Mouse (Mus musculus) myocyte (in vitro differentiated cells): Measurements from ENCODE around the gene Camk2n1. TPM values are rescaled to one million over a fixed set of nuclear protein-coding genes. Genes with fewer than 3 reads are reported as not detected.

ENCODE experiments used
- H3K27me3 ChIP-seq: one replicate; pipeline ENCODE4 v1.6.1; 2011; ENCODE audit not compliant: control insufficient read depth, insufficient read depth, insufficient read length
- H3K36me3 ChIP-seq: one replicate; pipeline ENCODE4 v1.6.1; 2011; ENCODE audit not compliant: control insufficient read depth, insufficient read depth
- H3K4me2 ChIP-seq: one replicate; pipeline ENCODE4 v1.6.1; 2011; ENCODE audit warnings: low read depth, control low read depth
- H3K4me3 ChIP-seq: one replicate; pipeline ENCODE4 v1.5.1; 2011; ENCODE audit warnings: mild to moderate bottlenecking, control low read depth, moderate library complexity
- H3K79me2 ChIP-seq: one replicate; pipeline ENCODE4 v1.6.1; 2011; ENCODE audit not compliant: control insufficient read depth, insufficient read depth
- H3ac ChIP-seq: one replicate; pipeline ENCODE4 v1.6.1; 2011; ENCODE audit not compliant: control insufficient read depth, insufficient read length
- CEBPB ChIP-seq: IDR thresholded peaks from 2 replicates; pipeline ENCODE4 v1.6.1; 2011; ENCODE audit warnings: mild to moderate bottlenecking, moderate library complexity; ENCODE audit not compliant: poor library complexity, insufficient read depth, severe bottlenecking
- E2F4 ChIP-seq: IDR thresholded peaks from one replicate; pipeline ENCODE4 v1.6.1; 2011; ENCODE audit warnings: mild to moderate bottlenecking, control low read depth, moderate library complexity; ENCODE audit not compliant: insufficient read depth
- MAX ChIP-seq: IDR thresholded peaks from one replicate; pipeline ENCODE4 v1.6.1; 2011; ENCODE audit warnings: low read depth, mild to moderate bottlenecking, control low read depth
- MYOD1 ChIP-seq, 3 experiments: IDR thresholded peaks; one replicate each; pipeline ENCODE4 v1.6.1; 2011; ENCODE audit warnings: control low read depth in 2 of 3, low read depth in 2 of 3, mild to moderate bottlenecking in 2 of 3, moderate library complexity in 1 of 3; ENCODE audit not compliant: insufficient read length in 2 of 3, control insufficient read depth in 1 of 3
- MYOG ChIP-seq, 3 experiments: IDR thresholded peaks; one replicate each; pipeline ENCODE4 v1.6.1; 2011; ENCODE audit warnings: control low read depth in 2 of 3, low read depth in 2 of 3, mild to moderate bottlenecking in 2 of 3; ENCODE audit not compliant: insufficient read length in 2 of 3, control insufficient read depth in 1 of 3, insufficient read depth in 1 of 3
- POLR2A ChIP-seq: IDR thresholded peaks from one replicate; pipeline ENCODE4 v1.6.1; 2011; ENCODE audit warnings: low read depth, mild to moderate bottlenecking, control low read depth, moderate library complexity; ENCODE audit not compliant: insufficient read length
- POLR2AphosphoS2 ChIP-seq: IDR thresholded peaks from one replicate; pipeline ENCODE4 v1.6.1; 2011; ENCODE audit warnings: low read depth, control low read depth; ENCODE audit not compliant: insufficient read length
- REST ChIP-seq: IDR thresholded peaks from one replicate; pipeline ENCODE4 v1.6.1; 2011; ENCODE audit warnings: mild to moderate bottlenecking, control low read depth, moderate library complexity; ENCODE audit not compliant: insufficient read depth, insufficient read length
- SRF ChIP-seq: IDR thresholded peaks from one replicate; pipeline ENCODE4 v1.6.1; 2011; ENCODE audit warnings: low read depth; ENCODE audit not compliant: control insufficient read depth, insufficient read length
- TCF12 ChIP-seq: IDR thresholded peaks from one replicate; pipeline ENCODE4 v1.6.1; 2011; ENCODE audit warnings: mild to moderate bottlenecking, control low read depth; ENCODE audit not compliant: poor library complexity, insufficient read depth, severe bottlenecking
- TCF3 ChIP-seq: IDR thresholded peaks from one replicate; pipeline ENCODE4 v1.6.1; 2011; ENCODE audit warnings: low read depth, control low read depth; ENCODE audit not compliant: insufficient read length
- USF1 ChIP-seq: IDR thresholded peaks from one replicate; pipeline ENCODE4 v1.6.1; 2011; ENCODE audit warnings: low read depth, mild to moderate bottlenecking, control low read depth, moderate library complexity
- polyA plus RNA-seq: library from polyadenylated mRNA; unstranded; fragments of >200 nt; fragmentation: generic; extraction: Trizol; gene quantifications from one replicate; pipeline ENCODE4 v1.2.1, GENCODE M21; 2012; ENCODE audit warnings: missing spikeins

The Camk2n1 gene
- polyA plus RNA-seq, 1 experiment, result 0.48 TPM

DNA sequence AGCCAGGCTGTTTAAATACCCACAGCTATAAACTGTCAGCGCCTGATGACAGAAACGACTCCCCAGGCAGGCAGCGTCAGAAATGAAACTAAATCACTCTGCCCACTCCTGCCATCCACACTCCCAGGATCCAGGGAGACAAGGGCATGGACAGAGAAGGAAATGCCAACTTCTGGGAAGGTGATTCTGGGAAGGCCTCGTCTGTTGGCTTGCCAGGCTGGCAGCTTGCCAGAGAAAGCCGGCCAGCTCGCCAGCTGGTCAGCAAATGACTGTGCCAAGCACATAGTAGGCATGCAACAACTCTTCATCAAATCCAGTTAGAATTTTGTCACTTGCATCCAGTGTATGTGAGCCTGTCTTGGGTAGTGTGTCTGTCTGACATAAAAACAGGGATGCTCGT is 17.1 kb downstream of the Camk2n1 start:
- H3K79me2 ChIP-seq, result no peaks in the 10 kb centered on the region
- H3K36me3 ChIP-seq, result no peaks in the 10 kb centered on the region
- H3K4me2 ChIP-seq, result no peak overlapping the region
- TF ChIP-seq TCF3, result no peak
- no peak for TF ChIP-seq REST
- TF ChIP-seq E2F4, result no peak
- TF ChIP-seq POLR2AphosphoS2, result no peak
- TF ChIP-seq USF1, result no peak
- no peak for TF ChIP-seq POLR2A
- no peak for TF ChIP-seq CEBPB
- TF ChIP-seq MYOD1 (IDR thresholded peaks at IDR 0.05; ENCODE audit: control insufficient read depth in 1 of 3, insufficient read length in 2 of 3, low read depth in 2 of 3), result no peak
- TF ChIP-seq SRF, result no peak
- no peak for TF ChIP-seq TCF12
- no peak for TF ChIP-seq MYOG (IDR thresholded peaks at IDR 0.05; ENCODE audit: control insufficient read depth in 1 of 3, insufficient read depth in 1 of 3, insufficient read length in 2 of 3, low read depth in 2 of 3)
- TF ChIP-seq MAX, result no peak
- no peak overlapping the region for H3ac ChIP-seq
- peaks cover 29% of the 10 kb centered on the region for H3K27me3 ChIP-seq
- H3K4me3 ChIP-seq, result no peak overlapping the region

DNA sequence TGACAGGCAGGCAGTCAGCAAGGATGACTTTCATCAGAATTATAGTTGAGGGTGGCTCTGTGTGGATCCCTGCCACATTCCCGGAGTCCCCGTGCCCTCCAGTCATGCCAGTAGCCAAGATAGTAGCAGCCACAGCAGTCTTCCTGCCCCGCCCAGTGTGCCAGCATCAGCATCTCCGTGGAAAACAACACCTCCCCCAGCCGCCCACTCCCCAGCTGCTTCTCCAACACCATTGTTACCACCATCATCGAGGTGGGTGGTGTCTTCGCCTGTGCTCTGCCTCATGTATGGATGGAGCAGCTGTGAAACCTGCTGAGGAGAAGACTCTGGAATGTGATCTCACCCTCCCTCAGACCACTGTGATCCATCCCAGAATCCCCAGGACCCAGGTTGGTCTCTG is 25.5 kb downstream of the Camk2n1 start:
- Histone ChIP-seq H3K79me2 (no peaks in the 10 kb centered on the region), H3K36me3 (no peaks in the 10 kb centered on the region), H3K4me2 (no peak overlapping the region), H3K27me3 (peaks cover 42% of the 10 kb centered on the region), H3ac (no peak overlapping the region), H3K4me3 (no peak overlapping the region)
- no peak for TF ChIP-seq MYOG (IDR thresholded peaks at IDR 0.05; ENCODE audit: control insufficient read depth in 1 of 3, insufficient read depth in 1 of 3, insufficient read length in 2 of 3, low read depth in 2 of 3)
- no peak for TF ChIP-seq POLR2AphosphoS2
- no peak for TF ChIP-seq CEBPB
- TF ChIP-seq MYOD1 (IDR thresholded peaks at IDR 0.05; ENCODE audit: control insufficient read depth in 1 of 3, insufficient read length in 2 of 3, low read depth in 2 of 3), result no peak
- TF ChIP-seq USF1, result no peak
- TF ChIP-seq SRF, result no peak
- no peak for TF ChIP-seq TCF12
- no peak for TF ChIP-seq TCF3
- no peak for TF ChIP-seq POLR2A

DNA sequence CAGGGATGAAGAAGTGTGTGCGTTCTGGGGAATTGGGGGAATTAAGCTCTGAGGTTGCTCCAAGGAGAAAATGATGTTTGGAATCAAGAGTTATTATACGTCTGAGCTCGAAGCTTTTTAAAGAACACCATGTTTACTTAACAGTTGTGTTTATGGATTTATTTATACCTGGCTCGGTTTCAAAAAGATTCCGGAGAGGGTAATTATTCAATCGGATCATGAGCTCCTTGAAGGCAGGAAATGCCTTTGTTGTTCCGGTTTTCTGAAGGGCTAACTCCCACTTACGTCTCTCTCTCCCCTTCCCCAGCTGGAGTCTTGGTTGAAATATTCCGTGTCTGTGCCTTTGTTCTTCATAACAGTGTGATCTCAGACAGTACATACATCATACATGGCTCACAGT is 26.8 kb downstream of the Camk2n1 start:
- H3K4me2 ChIP-seq, result no peak overlapping the region
- H3K4me3 ChIP-seq, result no peak overlapping the region
- TF ChIP-seq CEBPB, result no peak
- no peak for TF ChIP-seq MYOG (IDR thresholded peaks at IDR 0.05; ENCODE audit: control insufficient read depth in 1 of 3, insufficient read depth in 1 of 3, insufficient read length in 2 of 3, low read depth in 2 of 3)
- no peak for TF ChIP-seq SRF
- TF ChIP-seq POLR2AphosphoS2, result no peak
- no peak for TF ChIP-seq REST
- no peak for TF ChIP-seq TCF3
- no peak for TF ChIP-seq TCF12
- TF ChIP-seq POLR2A, result no peak
- no peaks in the 10 kb centered on the region for H3K36me3 ChIP-seq
- no peak overlapping the region for H3ac ChIP-seq
- H3K27me3 ChIP-seq, result peaks cover 32% of the 10 kb centered on the region
- no peaks in the 10 kb centered on the region for H3K79me2 ChIP-seq

DNA sequence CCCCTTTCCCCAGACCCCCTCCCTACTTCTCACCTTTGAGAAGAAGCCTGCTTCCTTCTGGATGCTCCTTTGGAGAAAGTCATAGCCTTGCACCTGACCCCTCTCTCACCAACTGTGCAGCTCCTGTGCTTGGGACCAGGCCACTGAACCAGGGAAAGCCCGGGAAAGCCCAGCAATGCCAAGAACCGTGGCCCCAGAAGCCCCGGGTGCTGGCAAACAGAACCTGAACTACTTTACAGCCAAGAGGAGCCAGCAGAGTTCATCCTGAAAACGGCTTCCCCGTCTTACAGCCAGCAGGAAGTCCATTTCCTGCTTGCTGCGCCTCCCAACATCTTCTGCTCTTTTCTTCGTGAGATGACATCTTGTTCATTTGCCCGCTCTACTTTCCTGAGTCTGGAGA is 28.6 kb downstream of the Camk2n1 start:
- Histone ChIP-seq H3K4me2 (no peak overlapping the region), H3K79me2 (no peaks in the 10 kb centered on the region), H3K36me3 (no peaks in the 10 kb centered on the region), H3K4me3 (no peak overlapping the region), H3K27me3 (peaks cover 34% of the 10 kb centered on the region), H3ac (no peak overlapping the region)
- TF ChIP-seq MYOD1 (IDR thresholded peaks at IDR 0.05; ENCODE audit: control insufficient read depth in 1 of 3, insufficient read length in 2 of 3, low read depth in 2 of 3) (no peak), POLR2A (no peak), POLR2AphosphoS2 (no peak), SRF (no peak), MAX (no peak), TCF12 (no peak), MYOG (IDR thresholded peaks at IDR 0.05; ENCODE audit: control insufficient read depth in 1 of 3, insufficient read depth in 1 of 3, insufficient read length in 2 of 3, low read depth in 2 of 3) (no peak), E2F4 (no peak), REST (no peak), USF1 (no peak), TCF3 (no peak)

DNA sequence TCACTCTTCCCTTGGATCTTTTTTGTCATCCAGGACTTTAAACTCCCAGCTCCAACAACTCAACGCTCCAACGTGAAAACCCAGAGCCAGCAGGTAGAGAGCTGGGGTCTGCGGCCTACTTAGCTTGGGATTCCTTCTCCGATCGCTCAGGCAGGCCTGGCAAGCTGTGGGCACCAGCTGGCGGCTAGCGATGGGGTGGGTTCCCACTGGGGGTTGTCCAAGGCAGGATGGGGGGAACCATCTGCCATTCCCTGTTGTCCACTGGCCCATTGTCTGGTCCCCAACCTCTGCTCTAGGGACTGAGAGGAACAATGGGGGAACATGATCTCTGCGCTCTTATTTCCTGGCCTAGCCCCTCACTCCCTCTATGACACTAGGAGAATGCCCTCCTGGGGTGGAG is 34.1 kb downstream of the Camk2n1 start:
- Histone ChIP-seq H3K4me2 (no peak overlapping the region), H3ac (no peak overlapping the region), H3K79me2 (no peaks in the 10 kb centered on the region), H3K4me3 (no peak overlapping the region), H3K36me3 (no peaks in the 10 kb centered on the region), H3K27me3 (peaks cover 27% of the 10 kb centered on the region)
- TF ChIP-seq USF1 (no peak), TCF3 (no peak), E2F4 (no peak), MAX (no peak), TCF12 (no peak), SRF (no peak), POLR2AphosphoS2 (no peak), MYOD1 (IDR thresholded peaks at IDR 0.05; ENCODE audit: control insufficient read depth in 1 of 3, insufficient read length in 2 of 3, low read depth in 2 of 3) (no peak), POLR2A (no peak), CEBPB (no peak), REST (no peak), MYOG (IDR thresholded peaks at IDR 0.05; ENCODE audit: control insufficient read depth in 1 of 3, insufficient read depth in 1 of 3, insufficient read length in 2 of 3, low read depth in 2 of 3) (no peak)
